Mouse (Mus musculus) cortical plate, adult 2 months (tissue): ENCODE results near the gene Tbc1d16. TPM values are rescaled to one million over a fixed set of nuclear protein-coding genes. Genes with fewer than 3 reads are reported as not detected.

ENCODE experiments used
- H3K27ac ChIP-seq: fragments of 200-500 bp; 2 replicates; pipeline ENCODE4 v1.5.1; 2012; ENCODE audit warnings: low read length, control low read depth, inconsistent platforms; ENCODE audit not compliant: insufficient read depth
- H3K4me1 ChIP-seq: fragments of 200-500 bp; 2 replicates; pipeline ENCODE4 v1.6.1; 2011; ENCODE audit warnings: low read length; ENCODE audit not compliant: control insufficient read depth, insufficient read depth
- H3K4me3 ChIP-seq: fragments of 200-500 bp; 2 replicates; pipeline ENCODE4 v1.5.1; 2011; ENCODE audit warnings: mild to moderate bottlenecking, low read length, control low read depth; ENCODE audit not compliant: insufficient read depth
- CTCF ChIP-seq: fragments of 200-500 bp; IDR thresholded peaks from 2 replicates; pipeline ENCODE4 v1.5.1; 2011; ENCODE audit warnings: mild to moderate bottlenecking, control low read depth, low read length; ENCODE audit not compliant: insufficient read depth; ENCODE audit errors: extremely low read depth
- POLR2A ChIP-seq: fragments of 200-500 bp; IDR thresholded peaks from 2 replicates; pipeline ENCODE4 v1.6.1; 2011; ENCODE audit warnings: mild to moderate bottlenecking, low read length, control low read depth; ENCODE audit not compliant: insufficient read depth; ENCODE audit errors: extremely low read depth
- polyA plus RNA-seq: library from polyadenylated mRNA; depleted of rRNA; stranded (reverse); fragments of >200 nt; gene quantifications from 2 replicates; pipeline ENCODE4 v1.2.3, GENCODE M21; 2012

Gene Tbc1d16
- polyA plus RNA-seq, 1 experiment: 17.6 TPM

- H3K4me1 ChIP-seq: no peaks in the 10 kb centered on the region
- TF ChIP-seq POLR2A: no peak
- peak; percentile 32 for TF ChIP-seq CTCF
- no peak overlapping the region for H3K4me3 ChIP-seq
- H3K27ac ChIP-seq: no peak overlapping the region
These were observed 102.1 kb downstream of the Tbc1d16 start for GRCm38 (mm10) chr11:119125929-119126861.

DNA sequence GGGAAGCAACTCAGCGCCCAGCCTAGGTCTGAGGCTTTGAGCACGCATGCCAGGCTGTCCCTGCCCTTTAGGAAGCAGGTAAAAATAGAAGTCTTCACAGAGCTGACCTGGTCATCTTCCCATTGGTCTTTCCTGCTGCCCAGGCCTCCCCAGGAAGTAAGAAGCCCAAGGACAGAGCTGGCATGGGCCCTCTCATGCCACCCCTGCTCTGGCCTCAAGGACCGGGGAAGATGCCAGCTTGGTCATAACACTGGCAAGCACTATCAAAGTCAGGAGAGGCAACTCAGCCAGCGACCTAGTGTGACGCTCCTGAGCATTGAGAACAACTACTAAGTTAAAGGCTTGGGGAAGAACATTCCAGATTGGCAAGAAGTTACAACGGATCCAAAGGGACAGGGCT, 103.8 kb downstream of the Tbc1d16 start:
- Histone ChIP-seq H3K27ac (no peak overlapping the region), H3K4me1 (no peaks in the 10 kb centered on the region), H3K4me3 (no peak overlapping the region)
- no peak for TF ChIP-seq CTCF
- no peak for TF ChIP-seq POLR2A

DNA sequence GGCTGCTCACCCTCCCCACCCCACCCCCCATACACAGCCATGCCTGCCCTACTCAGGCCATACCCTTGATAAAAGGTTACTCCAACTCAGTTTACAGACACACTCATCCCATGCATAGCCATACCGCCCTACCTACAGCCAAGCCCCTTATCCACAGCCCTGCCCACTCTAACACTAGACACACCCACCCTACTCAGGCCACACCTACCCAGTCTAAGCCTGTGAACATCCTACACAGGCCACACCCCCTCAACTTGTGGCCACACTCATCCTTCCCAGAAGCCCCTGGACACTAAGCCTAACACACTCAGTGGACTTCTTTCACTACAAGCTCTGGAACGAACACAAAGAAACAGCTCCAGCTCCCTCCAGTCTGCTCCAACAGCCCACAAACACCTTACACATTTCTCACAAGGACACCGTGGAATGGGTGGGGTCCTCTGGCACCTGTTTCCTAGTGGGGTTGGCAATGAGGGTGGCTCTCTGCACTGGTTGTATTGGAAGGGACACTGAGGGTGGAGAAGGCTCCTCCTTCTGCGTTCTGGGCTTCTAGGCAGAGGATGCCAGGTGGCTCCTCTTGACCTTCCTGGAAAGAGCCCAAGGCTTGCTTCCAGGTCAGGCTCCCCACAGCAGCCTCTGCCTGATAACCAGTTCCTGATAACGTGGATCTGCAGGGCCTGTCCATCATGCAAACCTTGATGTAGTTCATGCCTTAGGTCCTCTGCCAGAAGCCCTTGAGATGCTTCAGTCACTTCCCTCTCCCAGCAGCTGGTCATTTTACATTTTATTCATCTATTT, 104.6 kb downstream of the Tbc1d16 start:
- TF ChIP-seq POLR2A (no peak), CTCF (no peak)
- Histone ChIP-seq H3K27ac (no peak overlapping the region), H3K4me1 (no peaks in the 10 kb centered on the region), H3K4me3 (no peak overlapping the region)

GRCm38 (mm10) chr11:119122396-119122795, 105.9 kb downstream of the Tbc1d16 start:
- no peak for TF ChIP-seq POLR2A
- TF ChIP-seq CTCF: no peak
- no peak overlapping the region for H3K27ac ChIP-seq
- no peaks in the 10 kb centered on the region for H3K4me1 ChIP-seq
- H3K4me3 ChIP-seq: no peak overlapping the region

DNA sequence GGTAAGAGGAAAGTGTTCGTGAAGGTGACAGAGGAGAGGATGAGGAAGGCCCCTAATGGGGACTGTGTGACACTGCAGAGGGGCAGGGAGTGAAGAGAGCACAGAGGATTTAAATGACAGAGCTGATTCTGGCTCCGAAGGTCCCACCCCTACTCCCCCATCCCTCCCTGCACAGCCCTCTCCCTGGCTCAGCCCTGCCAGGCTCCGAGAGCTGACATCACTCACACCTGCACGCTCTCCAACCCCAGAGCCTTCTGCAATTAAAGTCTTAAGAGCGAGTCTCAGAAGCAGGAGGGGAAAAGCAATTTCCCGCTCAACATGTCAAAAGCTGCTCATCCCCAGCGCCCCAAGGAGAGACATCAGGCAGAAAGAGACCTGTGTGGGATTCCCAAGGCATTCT, 109.4 kb downstream of the Tbc1d16 start:
- H3K27ac ChIP-seq: no peak overlapping the region
- H3K4me1 ChIP-seq: no peaks in the 10 kb centered on the region
- no peak for TF ChIP-seq POLR2A
- no peak for TF ChIP-seq CTCF
- H3K4me3 ChIP-seq: no peak overlapping the region

- TF ChIP-seq CTCF (no peak), POLR2A (no peak)
- no peaks in the 10 kb centered on the region for H3K4me1 ChIP-seq
- H3K4me3 ChIP-seq: no peak overlapping the region
- no peak overlapping the region for H3K27ac ChIP-seq
These were observed 110.4 kb downstream of the Tbc1d16 start for GRCm38 (mm10) chr11:119117945-119118344.

DNA sequence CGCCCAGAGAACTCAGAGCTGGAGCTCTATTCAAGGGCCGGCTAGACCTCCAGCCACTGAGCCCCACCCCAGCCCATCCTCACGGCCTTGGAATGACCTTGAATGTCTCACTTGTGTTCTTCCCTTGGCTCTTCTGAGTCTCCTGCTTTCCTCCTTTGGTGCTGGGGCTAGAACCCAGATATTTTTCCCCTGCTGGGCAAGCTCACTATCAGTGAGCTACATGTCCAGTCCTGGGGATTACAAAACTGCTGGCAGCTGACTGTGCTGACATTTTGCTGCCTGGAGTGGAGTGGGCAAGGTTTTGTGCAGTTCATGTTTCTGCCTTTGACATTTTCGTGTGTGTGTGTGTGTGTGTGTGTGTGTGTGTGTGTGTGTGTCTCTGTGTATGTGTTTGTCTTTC, 111.3 kb downstream of the Tbc1d16 start:
- Histone ChIP-seq H3K4me3 (no peak overlapping the region), H3K4me1 (no peaks in the 10 kb centered on the region), H3K27ac (no peak overlapping the region)
- TF ChIP-seq POLR2A (no peak), CTCF (no peak)

DNA sequence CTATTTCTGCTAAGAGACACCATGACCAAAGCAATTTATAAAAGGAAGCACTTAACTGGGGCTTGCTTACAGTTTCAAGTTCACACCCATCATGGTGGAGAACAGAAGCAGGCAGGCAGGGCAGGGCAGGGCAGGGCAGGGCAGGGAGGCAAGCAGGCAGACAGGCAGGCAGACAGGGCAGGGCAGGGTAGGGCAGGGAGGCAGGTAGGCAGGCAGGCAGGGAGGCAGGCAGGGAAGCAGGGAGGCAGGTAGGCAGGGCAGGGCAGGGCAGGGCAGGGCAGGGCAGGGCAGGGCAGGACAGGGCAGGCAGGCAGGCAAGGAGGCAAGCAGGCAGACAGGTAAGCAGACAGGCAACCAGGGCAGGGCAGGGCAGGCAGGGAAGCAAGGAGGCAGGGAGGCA, 115.6 kb downstream of the Tbc1d16 start:
- Histone ChIP-seq H3K4me1 (no peaks in the 10 kb centered on the region; the same call in 1 of the 2 replicates), H3K4me3 (no peak overlapping the region), H3K27ac (no peak overlapping the region)
- no peak for TF ChIP-seq CTCF
- TF ChIP-seq POLR2A: no peak

- Histone ChIP-seq H3K27ac (no peak overlapping the region), H3K4me3 (no peak overlapping the region), H3K4me1 (no peaks in the 10 kb centered on the region; the same call in 1 of the 2 replicates)
- TF ChIP-seq CTCF: no peak
- TF ChIP-seq POLR2A: no peak
These were observed 117.0 kb downstream of the Tbc1d16 start for GRCm38 (mm10) chr11:119111345-119111744.

- H3K4me3 ChIP-seq: no peak overlapping the region
- H3K4me1 ChIP-seq: no peaks in the 10 kb centered on the region; the same call in 1 of the 2 replicates
- H3K27ac ChIP-seq: no peak overlapping the region
- no peak for TF ChIP-seq CTCF
- TF ChIP-seq POLR2A: no peak
These were observed 118.8 kb downstream of the Tbc1d16 start for GRCm38 (mm10) chr11:119109415-119110071.
